Mouse (Mus musculus): ENCODE results near the gene Kctd2. TPM values are rescaled to one million over a fixed set of nuclear protein-coding genes. Genes with fewer than 3 reads are reported as not detected.
"Not testable (repeated sequence)": the region's sequence is repeated elsewhere in the genome, so short reads cannot be mapped to it uniquely, and the experiment has no call there.

Kctd2 gene
- polyA plus RNA-seq, 1 experiment from 2014 or later = 18.1 TPM

- H3K27ac ChIP-seq (replicated peaks) = peak within 1 kb of the TSS; percentile 84
- H3K36me3 ChIP-seq = no peaks in the 10 kb centered on the region
Observed at GRCm38 (mm10) chr11:115381743-115382539, 38.0 kb upstream of the Kctd2 start, which contains the start of gene Cdr2l. Gene Cdr2l, plus strand, starts transcription at chr11:115381916.

GRCm38 (mm10) chr11:115382891-115383290, 37.0 kb upstream of the Kctd2 start:
- Histone ChIP-seq H3K27me3 (no peaks in the 10 kb centered on the region), H3K27ac (replicated peaks) (peak overlapping the region; percentile 84; the same call in 1 of the 2 replicates), H3K4me1 (peaks cover 36% of the 10 kb centered on the region), H3K9me3 (replicated peaks) (no peaks in the 10 kb centered on the region), H3K4me2 (replicated peaks) (peak overlapping the region; percentile 85), H3K4me3 (replicated peaks) (peak overlapping the region; percentile 78), H3K36me3 (no peaks in the 10 kb centered on the region), H3K9ac (peak overlapping the region; percentile 74)
- 15% methylated on average over 5 of the region's 5 CpGs for WGBS
- no peak for ATAC-seq (ENCODE audit: insufficient number of reproducible peaks, low FRiP score, low TSS enrichment, low read depth)

More at GRCm38 (mm10) chr11:115381743-115382539, 38.0 kb upstream of the Kctd2 start, which contains the start of gene Cdr2l:
- Histone ChIP-seq H3K4me3 (replicated peaks) (peak within 1 kb of the TSS; percentile 78), H3K9me3 (replicated peaks) (no peaks in the 10 kb centered on the region), H3K4me2 (replicated peaks) (peak within 1 kb of the TSS; percentile 85), H3K27me3 (0 out of 2 replicates have a peak, but pooled peaks cover 1% of the 10 kb centered on the region), H3K4me1 (peaks cover 36% of the 10 kb centered on the region), H3K9ac (peak within 1 kb of the TSS; percentile 74)
- ATAC-seq (ENCODE audit: insufficient number of reproducible peaks, low FRiP score, low TSS enrichment, low read depth) = peak; percentile 90
- under 1% methylated on average over 76 of the region's 76 CpGs for WGBS

GRCm38 (mm10) chr11:115383701-115384474, 36.0 kb upstream of the Kctd2 start:
- 26% methylated on average over 16 of the region's 16 CpGs for WGBS
- Histone ChIP-seq H3K27me3 (no peaks in the 10 kb centered on the region), H3K4me1 (peaks cover 36% of the 10 kb centered on the region), H3K27ac (replicated peaks) (peak overlapping the region; percentile 13; the same call in 1 of the 2 replicates), H3K9me3 (replicated peaks) (no peaks in the 10 kb centered on the region), H3K36me3 (no peaks in the 10 kb centered on the region; the same call in 1 of the 2 replicates), H3K4me3 (replicated peaks) (0 out of 2 replicates have a peak overlapping the region, but pooled peaks have one; percentile 78), H3K9ac (no peak overlapping the region), H3K4me2 (replicated peaks) (peak overlapping the region; percentile 85)
- no peak for ATAC-seq (ENCODE audit: insufficient number of reproducible peaks, low FRiP score, low TSS enrichment, low read depth)

- Histone ChIP-seq H3K36me3 (no peaks in the 10 kb centered on the region; the same call in 1 of the 2 replicates), H3K27ac (replicated peaks) (no peak overlapping the region), H3K9ac (no peak overlapping the region), H3K27me3 (no peaks in the 10 kb centered on the region), H3K4me1 (peaks cover 36% of the 10 kb centered on the region), H3K9me3 (replicated peaks) (no peaks in the 10 kb centered on the region), H3K4me3 (replicated peaks) (no peak overlapping the region), H3K4me2 (replicated peaks) (no peak overlapping the region)
- 69% methylated on average over 5 of the region's 5 CpGs for WGBS
- no peak for ATAC-seq (ENCODE audit: insufficient number of reproducible peaks, low FRiP score, low TSS enrichment, low read depth)
Observed at GRCm38 (mm10) chr11:115384587-115384986, 35.3 kb upstream of the Kctd2 start.

- not testable (repeated sequence) for H3K27ac ChIP-seq (replicated peaks); H3K4me3 ChIP-seq (replicated peaks); H3K9me3 ChIP-seq (replicated peaks); H3K4me2 ChIP-seq (replicated peaks); H3K27me3 ChIP-seq; H3K9ac ChIP-seq; ATAC-seq (ENCODE audit: insufficient number of reproducible peaks, low FRiP score, low TSS enrichment, low read depth)
- Histone ChIP-seq H3K4me1 (peaks cover 31% of the 10 kb centered on the region), H3K36me3 (peaks cover 12% of the 10 kb centered on the region)
- 85% methylated on average over 3 of the region's 3 CpGs for WGBS
Observed at GRCm38 (mm10) chr11:115386859-115387258, 33.1 kb upstream of the Kctd2 start.

- H3K4me3 ChIP-seq (replicated peaks) = no peak overlapping the region
- 91% methylated on average over 7 of the region's 7 CpGs for WGBS
- no peak overlapping the region for H3K9ac ChIP-seq
- H3K9me3 ChIP-seq (replicated peaks) = no peaks in the 10 kb centered on the region
- no peak overlapping the region for H3K4me2 ChIP-seq (replicated peaks)
- H3K36me3 ChIP-seq = peaks cover 52% of the 10 kb centered on the region
- no peaks in the 10 kb centered on the region for H3K4me1 ChIP-seq
- no peak for ATAC-seq (ENCODE audit: insufficient number of reproducible peaks, low FRiP score, low TSS enrichment, low read depth)
- no peak overlapping the region for H3K27ac ChIP-seq (replicated peaks)
- no peaks in the 10 kb centered on the region for H3K27me3 ChIP-seq
Observed at GRCm38 (mm10) chr11:115391358-115391757, 28.6 kb upstream of the Kctd2 start.

GRCm38 (mm10) chr11:115393721-115394325, 26.1 kb upstream of the Kctd2 start:
- no peak for ATAC-seq (ENCODE audit: insufficient number of reproducible peaks, low FRiP score, low TSS enrichment, low read depth)
- Histone ChIP-seq H3K9ac (no peak overlapping the region), H3K4me3 (replicated peaks) (no peak overlapping the region), H3K27me3 (no peaks in the 10 kb centered on the region), H3K36me3 (peaks cover 53% of the 10 kb centered on the region), H3K4me1 (no peaks in the 10 kb centered on the region), H3K27ac (replicated peaks) (no peak overlapping the region), H3K4me2 (replicated peaks) (no peak overlapping the region), H3K9me3 (replicated peaks) (no peaks in the 10 kb centered on the region)
- WGBS = 70% methylated on average over 34 of the region's 34 CpGs

- peaks cover 1% of the 10 kb centered on the region; the same call in 1 of the 2 replicates for H3K4me1 ChIP-seq
- no peaks in the 10 kb centered on the region for H3K9me3 ChIP-seq (replicated peaks)
- WGBS = 70% methylated on average over 7 of the region's 7 CpGs
- H3K9ac ChIP-seq = no peak overlapping the region
- ATAC-seq (ENCODE audit: insufficient number of reproducible peaks, low FRiP score, low TSS enrichment, low read depth) = no peak
- no peak overlapping the region for H3K27ac ChIP-seq (replicated peaks)
- no peaks in the 10 kb centered on the region for H3K27me3 ChIP-seq
- peaks cover 32% of the 10 kb centered on the region for H3K36me3 ChIP-seq
- no peak overlapping the region for H3K4me3 ChIP-seq (replicated peaks)
- no peak overlapping the region for H3K4me2 ChIP-seq (replicated peaks)
Observed at GRCm38 (mm10) chr11:115398085-115398484, 21.8 kb upstream of the Kctd2 start.

GRCm38 (mm10) chr11:115400126-115400525, 19.8 kb upstream of the Kctd2 start:
- Histone ChIP-seq H3K4me2 (replicated peaks) (no peak overlapping the region), H3K36me3 (peaks cover 13% of the 10 kb centered on the region)

GRCm38 (mm10) chr11:115400630-115401391, 19.1 kb upstream of the Kctd2 start:
- Histone ChIP-seq H3K4me2 (replicated peaks) (no peak overlapping the region), H3K9ac (no peak overlapping the region), H3K36me3 (peaks cover 6% of the 10 kb centered on the region), H3K27me3 (no peaks in the 10 kb centered on the region), H3K9me3 (replicated peaks) (no peaks in the 10 kb centered on the region), H3K27ac (replicated peaks) (no peak overlapping the region), H3K4me3 (replicated peaks) (no peak overlapping the region), H3K4me1 (peaks cover 16% of the 10 kb centered on the region)
- no peak; the same call in 1 of the 2 replicates for ATAC-seq (ENCODE audit: insufficient number of reproducible peaks, low FRiP score, low TSS enrichment, low read depth)
- WGBS = 40% methylated on average over 11 of the region's 11 CpGs

More at GRCm38 (mm10) chr11:115400126-115400525, 19.8 kb upstream of the Kctd2 start:
- Histone ChIP-seq H3K4me3 (replicated peaks) (no peak overlapping the region), H3K9ac (no peak overlapping the region), H3K4me1 (peaks cover 15% of the 10 kb centered on the region), H3K27me3 (no peaks in the 10 kb centered on the region), H3K9me3 (replicated peaks) (no peaks in the 10 kb centered on the region), H3K27ac (replicated peaks) (no peak overlapping the region)
- no peak for ATAC-seq (ENCODE audit: insufficient number of reproducible peaks, low FRiP score, low TSS enrichment, low read depth)
- 71% methylated on average over 3 of the region's 3 CpGs for WGBS
